Mouse (Mus musculus) hindbrain, embryonic 14.5 days (tissue): Measurements from ENCODE around the gene Olfr676. TPM values are rescaled to one million over a fixed set of nuclear protein-coding genes. Genes with fewer than 3 reads are reported as not detected.
"Not testable (repeated sequence)": the region's sequence is repeated elsewhere in the genome, so short reads cannot be mapped to it uniquely, and the experiment has no call there.

Experiments
- ATAC-seq: fragments of 200-750 bp; cut with Nextera tagmentation; 2 replicates; pipeline ENCODE4 v1.8.0; 2017; ENCODE audit warnings: moderate number of reproducible peaks, mild to moderate bottlenecking, moderate TSS enrichment, moderate library complexity; ENCODE audit not compliant: low FRiP score
- DNase-seq: peaks from one replicate; pipeline ENCODE4 v3.0.0-alpha.2; 2015; ENCODE audit warnings: low spot score
- H3K27ac ChIP-seq: fragments of 300-500 bp; sonication (generic); 2 replicates; pipeline ENCODE4 v1.5.1; 2014; ENCODE audit warnings: mild to moderate bottlenecking, moderate library complexity
- H3K27me3 ChIP-seq: fragments of 300-500 bp; sonication (generic); 2 replicates; pipeline ENCODE4 v1.6.1; 2014; ENCODE audit warnings: mild to moderate bottlenecking, low read length, mixed read lengths; ENCODE audit not compliant: control insufficient read depth, insufficient read depth
- H3K36me3 ChIP-seq: fragments of 300-500 bp; sonication (generic); replicated peaks from 2 replicates; pipeline ENCODE4 v1.6.1; 2014; ENCODE audit not compliant: control insufficient read depth, insufficient read depth
- H3K4me1 ChIP-seq: fragments of 300-500 bp; sonication (generic); replicated peaks from 2 replicates; pipeline ENCODE4 v1.6.1; 2014; ENCODE audit warnings: antibody characterized with exemption, low read length, mixed read lengths; ENCODE audit not compliant: control insufficient read depth, insufficient read depth
- H3K4me2 ChIP-seq: fragments of 300-500 bp; sonication (generic); replicated peaks from 2 replicates; pipeline ENCODE4 v1.6.1; 2014; ENCODE audit warnings: mild to moderate bottlenecking, moderate library complexity
- H3K4me3 ChIP-seq: fragments of 300-500 bp; sonication (generic); replicated peaks from 2 replicates; pipeline ENCODE4 v1.5.1; 2014; ENCODE audit warnings: mild to moderate bottlenecking, low read length
- H3K9ac ChIP-seq: fragments of 300-500 bp; sonication (generic); 2 replicates; pipeline ENCODE4 v1.6.1; 2014
- H3K9me3 ChIP-seq: fragments of 300-500 bp; sonication (generic); 2 replicates; pipeline ENCODE4 v1.6.1; 2016; ENCODE audit warnings: low read length; ENCODE audit not compliant: control insufficient read depth
- WGBS: fragments of 180-500 bp; shearing (Covaris S2); extraction: QIAGEN DNeasy Blood & Tissue Kit; methylation state at CpG from one replicate; pipeline ENCODE4 v1.1.7; 2014; 5-methylcytosine and 5-hydroxymethylcytosine counted together
- polyA plus RNA-seq: library from polyadenylated mRNA; unstranded; fragments of >200 nt; fragmentation: Nextera tagmentation; extraction: Ambion mirVana; gene quantifications from 2 replicates; pipeline ENCODE4 v1.2.1, GENCODE M21; 2014

The Olfr676 gene
- polyA plus RNA-seq = not detected in 2 replicates

DNA sequence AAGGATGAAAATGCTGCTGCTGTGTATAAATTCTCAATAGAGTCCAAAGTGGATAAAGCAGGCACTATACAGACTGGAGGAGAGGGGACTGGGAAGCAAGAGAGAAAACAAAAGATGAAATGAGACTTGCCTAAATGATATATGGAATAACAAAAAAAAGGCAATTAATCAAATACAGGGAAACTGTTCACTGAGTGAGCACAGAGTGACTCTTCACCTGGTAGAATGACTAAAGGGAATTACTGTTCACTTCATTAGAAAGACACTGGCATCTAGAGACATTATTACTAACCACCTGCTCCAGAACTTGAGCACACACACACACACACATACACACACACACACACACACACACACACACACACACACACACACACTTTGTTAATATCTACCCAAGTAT is at the start of gene Olfr676:
Gene Olfr676 (plus strand): TSS at position 301 of the 400 bp plus-strand sequence.
- no peak for ATAC-seq
- Histone ChIP-seq H3K27ac (no peak within 1 kb of the TSS), H3K27me3 (no peaks in the 10 kb centered on the region), H3K9me3 (no peaks in the 10 kb centered on the region), H3K4me1 (no peaks in the 10 kb centered on the region), H3K4me3 (no peak within 1 kb of the TSS), H3K9ac (no peak within 1 kb of the TSS), H3K4me2 (no peak within 1 kb of the TSS), H3K36me3 (no peaks in the 10 kb centered on the region)
- no peak for DNase-seq

DNA sequence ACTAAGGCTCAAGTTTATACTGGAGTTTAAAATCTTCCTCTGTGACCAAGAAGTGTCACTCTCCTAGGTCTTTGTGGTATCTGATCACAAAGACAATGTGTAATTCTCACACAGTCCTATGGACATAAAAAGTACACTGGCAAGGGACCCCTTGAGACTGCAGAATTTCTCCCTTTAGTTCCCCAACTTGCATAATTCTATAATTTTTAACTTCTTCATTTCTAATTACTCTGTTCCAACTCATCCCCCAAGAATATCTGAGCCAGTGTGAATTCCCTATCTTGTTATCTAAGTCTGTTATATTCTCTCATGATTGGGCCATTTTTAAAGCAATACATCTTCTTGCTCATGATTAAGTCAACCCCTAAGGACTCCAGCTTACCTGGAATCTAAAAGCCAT is 30.6 kb upstream of the Olfr676 start, which contains the start of gene Olfr672:
Gene Olfr672 (minus strand): TSS at position 101 of the 400 bp plus-strand sequence.
- Histone ChIP-seq H3K9me3 (no peaks in the 10 kb centered on the region), H3K4me1 (no peaks in the 10 kb centered on the region), H3K27ac (no peak within 1 kb of the TSS), H3K4me2 (no peak within 1 kb of the TSS), H3K36me3 (no peaks in the 10 kb centered on the region), H3K27me3 (no peaks in the 10 kb centered on the region), H3K9ac (no peak within 1 kb of the TSS), H3K4me3 (no peak within 1 kb of the TSS)
- ATAC-seq = no peak
- no peak for DNase-seq

DNA sequence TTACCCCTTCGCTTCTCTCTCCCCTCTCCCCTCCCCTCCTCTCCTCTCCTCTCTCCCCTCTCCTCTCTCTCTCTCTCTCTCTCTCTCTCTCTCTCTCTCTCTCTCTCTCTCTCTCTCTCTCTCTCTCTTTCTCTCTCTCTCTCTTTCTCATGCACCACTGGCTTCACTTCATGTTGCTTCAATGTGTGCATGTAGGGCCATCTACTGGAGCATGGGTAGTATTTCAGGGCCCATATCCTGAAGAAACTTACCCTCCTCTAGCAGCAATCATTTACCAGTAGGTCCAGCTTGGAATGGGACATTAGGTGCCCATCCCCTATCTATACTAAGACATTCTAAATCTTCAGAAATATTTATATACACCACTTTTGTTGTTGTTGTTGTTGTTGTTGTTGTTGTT is 10.0 kb upstream of the Olfr676 start:
- H3K9me3 ChIP-seq = no peaks in the 10 kb centered on the region
- 82% methylated on average over 1 of the region's 1 CpGs for WGBS
- no peak overlapping the region for H3K4me3 ChIP-seq
- no peaks in the 10 kb centered on the region for H3K27me3 ChIP-seq
- no peaks in the 10 kb centered on the region for H3K36me3 ChIP-seq
- ATAC-seq (no peak), DNase-seq (no peak)
- no peak overlapping the region for H3K4me2 ChIP-seq
- H3K27ac ChIP-seq = no peak overlapping the region
- no peak overlapping the region for H3K9ac ChIP-seq
- no peaks in the 10 kb centered on the region for H3K4me1 ChIP-seq

DNA sequence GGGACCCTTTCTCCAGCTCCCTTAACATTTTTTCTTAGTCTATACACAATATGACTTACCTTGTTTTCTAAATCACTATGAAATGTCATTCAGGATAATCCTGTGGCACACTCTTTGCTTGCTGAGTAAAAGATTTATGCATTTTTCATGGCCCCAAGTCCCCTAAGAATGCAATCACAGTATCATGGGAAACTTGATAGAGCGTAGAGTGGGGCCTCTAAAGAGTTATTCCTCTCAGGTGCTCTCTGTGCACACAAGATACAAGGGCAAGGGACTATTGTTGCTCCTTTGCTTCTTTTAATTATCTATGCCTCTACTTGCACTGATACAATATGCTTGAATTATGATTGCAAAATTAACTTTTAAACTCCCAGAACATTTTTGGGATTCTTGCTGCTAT is 4.1 kb upstream of the Olfr676 start, which contains the start of gene Olfr675:
Gene Olfr675 (minus strand): TSS at position 101 of the 400 bp plus-strand sequence.
- Histone ChIP-seq H3K4me2 (no peak within 1 kb of the TSS), H3K36me3 (no peaks in the 10 kb centered on the region)
- WGBS = 77% methylated on average over 1 of the region's 1 CpGs

DNA sequence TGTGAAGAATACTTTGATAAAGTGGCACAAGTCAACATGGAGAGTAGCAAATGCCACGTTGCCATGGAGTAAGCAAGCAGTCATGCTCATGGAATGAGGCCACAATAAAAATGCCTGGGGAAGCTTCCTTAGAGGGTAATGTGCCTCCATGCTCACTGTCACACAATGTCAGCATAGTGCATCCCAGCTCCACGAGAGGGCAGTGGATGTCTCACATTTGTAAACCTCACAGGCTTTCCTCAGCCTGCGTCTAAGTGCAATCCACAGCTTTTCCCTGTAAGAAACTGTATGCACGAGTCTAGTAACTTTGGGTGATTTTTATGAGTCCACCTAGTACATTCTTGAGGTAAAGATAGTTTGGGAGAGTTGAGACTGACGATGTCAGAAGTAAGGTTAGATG is 1.3 kb downstream of the Olfr676 start:
- not testable (repeated sequence) for H3K4me1 ChIP-seq, H3K36me3 ChIP-seq, H3K9ac ChIP-seq, H3K4me3 ChIP-seq, H3K27ac ChIP-seq, H3K9me3 ChIP-seq, ATAC-seq, H3K4me2 ChIP-seq, H3K27me3 ChIP-seq
- DNase-seq = peak; percentile 34
- 57% methylated on average over 5 of the region's 5 CpGs for WGBS

More for the DNA sequence above, 4.1 kb upstream of the Olfr676 start, which contains the start of gene Olfr675:
- DNase-seq = no peak
- ATAC-seq = no peak
- Histone ChIP-seq H3K9me3 (no peaks in the 10 kb centered on the region), H3K9ac (no peak within 1 kb of the TSS), H3K4me3 (no peak within 1 kb of the TSS), H3K27ac (no peak within 1 kb of the TSS), H3K4me1 (no peaks in the 10 kb centered on the region), H3K27me3 (no peaks in the 10 kb centered on the region)

DNA sequence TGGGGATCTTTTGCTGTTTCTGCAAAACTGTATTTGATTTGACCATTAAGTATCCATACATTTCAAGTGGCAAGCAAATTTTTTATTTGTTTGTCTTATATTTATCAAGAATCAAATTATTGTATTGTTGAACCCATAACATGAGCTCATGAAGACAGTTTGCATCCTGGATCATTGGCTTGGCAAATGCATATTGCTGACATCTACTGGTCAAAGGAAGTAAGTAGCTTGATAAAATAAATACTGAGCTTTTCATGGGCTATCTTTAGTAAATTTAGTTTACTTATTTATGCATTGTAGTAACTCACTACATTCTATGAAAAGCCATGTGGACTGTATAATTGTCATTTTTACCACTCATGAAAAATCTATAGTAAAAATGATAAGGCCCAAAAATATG is 26.5 kb downstream of the Olfr676 start:
- no peak for ATAC-seq
- Histone ChIP-seq H3K27me3 (no peaks in the 10 kb centered on the region), H3K4me2 (no peak overlapping the region), H3K27ac (no peak overlapping the region), H3K9me3 (no peaks in the 10 kb centered on the region), H3K9ac (no peak overlapping the region), H3K4me1 (no peaks in the 10 kb centered on the region), H3K36me3 (no peaks in the 10 kb centered on the region), H3K4me3 (no peak overlapping the region)
- DNase-seq = no peak

DNA sequence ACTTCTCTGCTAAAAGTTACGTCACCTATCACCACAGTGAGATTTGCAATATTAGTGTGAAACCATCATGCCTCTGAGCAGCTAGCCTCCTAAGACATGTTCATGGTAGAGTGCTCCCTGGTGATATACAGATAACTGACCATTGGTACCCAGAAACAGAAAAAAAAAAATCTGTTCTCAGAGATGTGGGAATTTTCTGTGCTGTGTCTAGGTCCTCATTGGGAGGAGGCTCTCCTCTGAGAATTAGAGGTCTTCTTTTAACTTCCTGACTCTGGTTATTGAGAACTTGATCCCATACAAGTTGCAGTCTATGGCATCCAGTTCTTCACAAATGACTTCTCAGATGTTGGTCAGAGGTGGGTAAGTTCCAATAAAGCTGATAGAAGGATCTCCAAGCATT is 31.7 kb downstream of the Olfr676 start, which contains the start of gene Olfr678:
Gene Olfr678 (plus strand): TSS at position 301 of the 400 bp plus-strand sequence.
- Histone ChIP-seq H3K9ac (no peak within 1 kb of the TSS), H3K27ac (no peak within 1 kb of the TSS), H3K27me3 (no peaks in the 10 kb centered on the region), H3K4me3 (no peak within 1 kb of the TSS), H3K4me2 (no peak within 1 kb of the TSS), H3K4me1 (no peaks in the 10 kb centered on the region), H3K36me3 (no peaks in the 10 kb centered on the region), H3K9me3 (no peaks in the 10 kb centered on the region)
- DNase-seq = no peak
- WGBS = 100% methylated on average over 1 of the region's 1 CpGs
- no peak for ATAC-seq

DNA sequence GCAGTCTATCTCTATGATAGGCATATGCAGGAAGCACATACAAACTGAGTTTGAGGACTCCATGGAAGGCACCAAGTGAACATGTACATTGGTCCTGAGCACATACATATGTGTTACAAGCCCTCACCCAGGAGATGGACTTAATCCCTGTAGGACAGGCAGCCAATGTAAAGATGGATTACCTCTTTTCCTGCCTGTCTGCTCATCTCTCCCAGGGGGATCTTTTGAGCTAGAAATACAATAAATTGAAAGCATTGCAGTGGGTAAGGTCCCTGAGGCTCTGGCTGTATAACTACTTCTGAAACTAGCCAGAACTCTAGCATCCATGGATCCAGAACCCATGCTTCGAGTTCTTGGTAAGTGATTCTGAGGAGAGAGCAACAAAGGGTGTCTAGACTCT is 48.4 kb downstream of the Olfr676 start, which contains the start of gene Olfr679:
Gene Olfr679 (plus strand): TSS at position 301 of the 400 bp plus-strand sequence.
- no peak for ATAC-seq
- 70% methylated on average over 1 of the region's 1 CpGs for WGBS
- Histone ChIP-seq H3K27ac (no peak within 1 kb of the TSS), H3K4me2 (no peak within 1 kb of the TSS), H3K27me3 (no peaks in the 10 kb centered on the region), H3K9me3 (no peaks in the 10 kb centered on the region), H3K4me1 (no peaks in the 10 kb centered on the region), H3K36me3 (no peaks in the 10 kb centered on the region), H3K9ac (no peak within 1 kb of the TSS), H3K4me3 (no peak within 1 kb of the TSS)
- DNase-seq = no peak
